Mouse (Mus musculus) layer of hippocampus, postnatal 36 days (tissue): Measurements from ENCODE around the gene Kcnk7. TPM values are rescaled to one million over a fixed set of nuclear protein-coding genes. Genes with fewer than 3 reads are reported as not detected.
"Not testable (repeated sequence)": the region's sequence is repeated elsewhere in the genome, so short reads cannot be mapped to it uniquely, and the experiment has no call there.

Experiments
- DNase-seq, 2 experiments: peaks; one replicate each; pipeline ENCODE4 v3.0.0; 2022
- total RNA-seq, 2 experiments: library from RNA; stranded (reverse); gene quantifications; 2 replicates each; pipeline ENCODE4 v1.2.3; 2021

Kcnk7 gene
- not detected for total RNA-seq

DNA sequence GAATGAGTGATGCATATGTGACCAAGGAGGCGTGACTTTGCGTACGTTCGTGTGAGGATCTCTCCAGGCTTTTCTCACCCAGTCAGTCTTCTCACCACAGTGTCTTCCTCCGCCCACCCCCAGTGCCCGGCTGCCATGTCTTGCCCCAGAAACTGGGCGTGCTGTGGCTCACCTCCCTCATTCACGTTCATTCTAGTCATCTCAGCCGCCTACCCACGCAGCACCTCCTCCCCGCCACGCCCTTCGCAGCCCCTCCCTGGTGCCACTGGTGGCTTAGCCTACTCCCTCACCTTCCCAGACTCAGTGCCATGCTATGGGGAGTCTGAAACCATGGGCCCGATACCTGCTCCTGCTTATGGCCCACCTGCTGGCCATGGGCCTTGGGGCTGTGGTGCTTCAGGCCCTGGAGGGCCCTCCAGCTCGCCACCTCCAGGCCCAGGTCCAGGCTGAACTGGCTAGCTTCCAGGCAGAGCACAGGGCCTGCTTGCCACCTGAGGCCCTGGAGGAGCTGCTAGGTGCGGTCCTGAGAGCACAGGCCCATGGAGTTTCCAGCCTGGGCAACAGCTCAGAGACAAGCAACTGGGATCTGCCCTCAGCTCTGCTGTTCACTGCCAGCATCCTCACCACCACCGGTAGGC lies at the start of gene Kcnk7:
Kcnk7 (plus strand) TSS at position 205 of the 638 bp plus-strand sequence.
- DNase-seq: no peak

DNA sequence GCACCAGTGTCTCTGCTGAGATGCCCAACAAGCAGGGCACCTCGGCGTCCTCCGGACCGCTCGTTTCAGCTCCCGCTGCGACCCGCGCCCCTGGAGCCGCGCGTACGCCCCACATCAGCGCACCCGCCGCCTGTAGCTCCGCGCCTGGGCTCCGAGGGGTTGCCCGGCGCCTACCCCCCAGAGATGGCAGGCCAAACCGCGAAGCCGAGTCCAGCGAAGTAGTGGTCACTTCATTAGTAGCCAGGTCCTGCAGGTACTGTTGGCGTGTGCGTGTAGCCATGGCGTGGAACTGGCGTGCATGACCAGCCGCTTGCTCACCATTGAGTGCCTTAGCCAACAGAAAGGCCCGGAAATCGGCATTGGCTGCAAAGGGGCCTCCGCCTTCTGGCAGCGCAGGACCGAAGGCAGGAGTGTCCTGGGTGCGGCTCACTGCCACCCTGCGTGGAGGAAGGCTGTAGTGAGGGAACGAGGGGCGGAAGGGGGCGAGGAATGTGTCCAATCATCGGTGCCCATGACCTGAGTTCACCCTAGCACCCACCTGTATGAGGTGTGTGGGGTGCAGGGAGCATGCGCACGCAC lies 49.4 kb upstream of the Kcnk7 start:
- no peak for DNase-seq

DNA sequence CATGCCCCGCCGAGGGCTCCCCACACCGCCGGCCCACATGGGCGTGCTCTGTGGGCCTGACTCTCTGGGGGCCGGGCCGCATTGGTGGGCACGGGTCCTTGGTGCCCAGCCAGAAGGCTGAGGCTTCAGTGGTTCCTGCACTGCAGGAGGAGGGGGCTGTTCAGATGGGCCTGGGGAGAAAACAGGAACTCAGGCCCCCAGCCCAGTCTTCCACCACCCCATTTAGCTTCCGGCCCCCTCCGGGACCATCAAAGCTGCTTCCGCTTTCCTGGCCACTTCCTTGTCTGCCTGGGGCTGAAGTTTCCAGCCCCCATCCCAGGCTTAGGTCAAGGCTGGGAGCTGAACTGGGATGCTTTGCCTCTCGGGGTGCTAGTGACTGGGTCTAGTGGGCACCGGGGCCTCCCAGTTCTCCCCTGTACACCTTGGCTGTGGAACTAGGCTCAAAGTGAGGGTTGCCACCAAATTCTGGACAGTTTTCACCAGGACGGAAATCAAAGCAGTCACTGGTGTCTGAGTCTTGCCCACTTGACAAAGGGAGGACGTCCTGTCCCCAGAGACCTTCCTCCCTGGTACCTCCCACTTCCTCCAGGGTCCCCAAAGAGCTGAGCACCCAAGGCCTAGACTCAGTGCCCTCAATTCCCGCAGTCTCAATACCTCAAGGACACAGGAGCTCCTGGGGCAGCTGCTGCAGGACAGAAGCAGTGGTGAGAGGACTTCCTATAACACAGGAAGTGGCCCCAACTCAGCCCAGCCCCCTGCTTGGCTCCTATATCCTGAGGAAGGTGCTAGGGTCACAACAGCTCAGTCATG lies 43.0 kb upstream of the Kcnk7 start:
- no peak for DNase-seq

DNA sequence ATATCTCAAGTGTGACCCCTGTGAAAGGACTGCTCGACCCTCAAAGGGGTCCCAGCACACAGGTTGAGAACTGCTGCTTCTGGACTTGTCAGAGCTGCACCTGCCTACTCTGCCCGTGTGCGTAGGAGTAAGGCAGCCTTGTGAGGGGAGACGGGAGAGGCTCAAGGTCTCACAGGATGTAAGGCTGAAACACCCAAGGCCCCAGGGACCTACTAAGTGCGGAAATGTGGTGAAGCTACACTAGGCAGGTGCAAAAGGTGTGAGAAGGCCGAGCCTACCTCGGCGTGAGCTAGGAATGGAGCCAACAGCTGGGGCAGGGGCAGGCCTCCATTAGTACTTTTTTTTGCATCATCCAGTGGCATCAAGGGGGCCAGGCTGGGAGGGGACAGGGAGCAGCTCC lies 41.9 kb upstream of the Kcnk7 start:
- DNase-seq: no peak

DNA sequence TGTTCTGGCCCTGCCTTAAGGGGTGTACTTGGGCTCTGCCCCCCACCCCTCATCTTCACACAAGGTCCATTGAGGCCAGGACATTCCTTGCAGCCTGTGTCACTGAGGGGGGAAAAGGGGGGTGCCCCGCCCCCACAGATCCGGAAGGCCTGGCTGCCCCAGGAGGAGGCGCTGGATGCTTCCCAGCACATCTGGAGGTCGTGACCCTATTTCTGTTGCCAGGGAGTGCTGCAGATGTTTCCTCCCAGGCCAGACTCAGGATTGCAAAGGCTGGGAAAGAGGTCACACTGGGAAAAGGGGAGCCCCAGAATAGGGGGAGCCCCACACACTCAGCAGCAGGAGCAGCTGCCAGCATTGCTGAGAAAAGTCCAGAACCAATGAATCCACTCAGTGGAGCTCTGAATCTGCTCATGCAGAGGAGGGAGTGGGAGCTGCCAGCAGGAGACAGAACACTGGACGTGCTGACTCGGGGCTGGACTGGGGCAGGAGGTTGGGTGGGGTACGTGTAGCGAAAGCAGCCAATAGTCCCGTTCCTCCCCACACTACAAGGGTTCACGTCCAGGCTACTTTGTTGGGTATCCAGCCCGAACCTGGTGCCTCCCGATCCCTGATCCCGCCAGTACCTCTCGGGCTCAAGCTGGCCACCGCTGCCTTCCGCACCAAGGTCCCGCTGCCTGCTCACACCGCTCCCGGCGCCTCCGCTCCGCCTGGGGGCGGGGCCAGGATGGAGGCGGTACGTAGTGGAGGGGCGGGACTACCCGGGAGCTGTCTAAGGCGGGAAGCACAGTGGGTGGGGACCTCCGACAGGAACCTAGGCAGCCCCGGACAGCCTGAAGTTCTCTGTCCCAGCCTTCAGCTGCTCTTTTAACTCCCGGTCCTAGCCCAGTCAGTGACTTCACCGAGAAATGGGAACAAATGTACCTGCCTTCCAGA lies 40.9 kb upstream of the Kcnk7 start, which contains the start of gene Sipa1:
Sipa1 (minus strand) TSS at position 727 of the 933 bp plus-strand sequence.
- DNase-seq: peak; percentile 73 to 76

DNA sequence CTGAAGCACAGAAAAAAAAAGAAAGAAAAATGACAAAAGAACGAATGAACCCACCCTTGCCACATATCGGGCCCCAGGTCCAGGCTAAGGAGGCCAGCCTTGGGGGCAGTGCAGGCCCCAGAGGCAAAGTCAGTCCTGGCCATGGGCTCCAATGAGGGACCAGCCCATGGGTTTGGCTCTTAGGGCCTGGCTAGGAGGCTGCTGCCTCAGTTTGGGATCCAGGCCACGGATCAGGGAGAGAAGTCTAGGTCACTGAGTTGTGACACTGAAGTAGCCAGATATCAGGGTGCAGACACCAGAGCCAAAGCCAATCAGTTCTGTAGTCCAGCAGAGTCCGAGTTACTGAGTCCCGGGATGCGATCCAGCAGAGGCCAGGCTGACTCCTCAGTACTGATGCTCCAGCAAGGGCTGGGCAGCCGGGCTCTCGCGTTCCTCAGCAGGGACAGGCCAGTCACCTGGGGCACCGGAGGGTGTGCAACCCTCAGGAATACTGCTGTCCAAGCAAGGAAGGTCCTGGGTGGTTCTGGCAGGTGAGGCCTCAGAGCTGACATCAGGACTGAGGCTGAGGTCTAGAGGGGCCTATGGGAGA lies 39.4 kb upstream of the Kcnk7 start:
- no peak for DNase-seq

DNA sequence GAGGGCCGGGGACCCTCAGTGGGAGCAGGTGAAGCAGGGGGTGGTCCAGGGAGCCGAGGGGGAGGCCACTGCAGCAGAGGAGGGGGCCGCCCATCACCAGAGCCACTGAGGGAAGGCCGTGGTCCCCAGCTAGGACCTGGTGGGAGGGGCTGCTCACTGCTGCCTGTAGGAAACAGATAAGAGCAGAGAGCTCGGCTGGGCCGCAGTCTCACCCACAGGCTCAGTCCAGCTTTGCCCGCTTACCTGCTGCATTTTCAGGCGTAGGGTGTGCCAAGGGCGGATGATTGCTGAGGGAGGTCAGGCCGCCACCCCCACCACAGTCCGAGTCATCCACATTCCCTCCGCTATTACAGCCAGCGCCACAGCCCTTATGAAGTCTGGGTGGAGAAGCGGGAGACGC lies 38.7 kb upstream of the Kcnk7 start:
- DNase-seq: no peak

DNA sequence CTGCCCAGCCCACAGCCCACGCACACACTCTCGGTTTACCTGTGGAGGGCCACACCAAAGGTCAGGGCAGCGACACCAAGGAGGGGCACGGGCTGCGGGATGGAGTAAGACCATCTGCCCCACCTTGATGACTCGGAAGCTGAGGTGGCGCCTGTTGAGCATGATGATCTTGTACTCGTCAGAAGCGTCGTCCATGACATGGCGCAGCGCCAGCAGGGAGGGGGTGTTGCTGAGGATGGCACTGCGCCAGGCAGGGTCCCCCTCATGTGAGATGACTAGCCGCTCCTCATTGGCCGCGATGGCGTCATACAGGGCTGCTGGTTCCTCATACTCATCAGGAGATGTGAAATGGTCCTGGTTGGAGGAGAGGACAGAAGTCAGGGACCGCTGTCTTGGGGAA lies 37.8 kb upstream of the Kcnk7 start:
- DNase-seq: no peak

DNA sequence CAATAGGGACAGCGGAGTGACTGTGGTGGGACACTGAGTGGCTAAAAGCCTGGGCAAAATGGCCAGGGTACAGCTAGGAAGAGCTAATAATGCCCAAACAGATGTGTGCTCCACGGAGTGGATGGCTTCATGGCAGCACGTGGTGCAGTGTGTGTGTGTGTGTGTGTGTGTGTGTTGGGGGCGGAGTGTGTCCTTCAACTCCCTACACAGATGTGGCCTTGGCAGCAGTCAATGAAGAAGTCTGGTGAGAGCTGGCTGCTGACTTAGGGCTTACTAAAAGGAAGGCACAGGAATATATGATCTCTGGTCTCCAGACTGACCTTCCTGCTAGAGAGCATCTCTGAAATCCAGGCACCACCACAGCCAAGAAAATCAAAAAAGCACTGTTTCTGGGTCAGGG lies 35.8 kb upstream of the Kcnk7 start:
- no peak for DNase-seq

DNA sequence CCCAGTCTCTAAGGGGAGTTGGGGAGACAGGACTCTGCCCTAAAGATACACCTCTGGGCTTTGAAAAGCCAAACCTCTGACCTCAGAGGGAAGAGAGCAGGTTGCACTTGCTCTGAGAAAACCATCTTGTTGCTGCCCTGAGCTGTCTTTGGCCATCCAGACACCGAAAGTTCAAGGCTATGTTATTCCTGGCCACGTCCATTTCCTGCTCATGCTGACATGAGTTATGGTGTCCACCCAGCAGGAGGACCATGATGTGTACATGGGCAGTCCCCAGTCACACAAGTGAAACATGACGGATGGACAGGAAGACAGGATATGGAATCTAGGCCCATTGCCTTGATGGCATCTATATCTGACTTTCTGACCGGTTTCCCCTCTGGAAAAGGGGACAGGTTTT lies 23.7 kb upstream of the Kcnk7 start:
- no peak for DNase-seq

DNA sequence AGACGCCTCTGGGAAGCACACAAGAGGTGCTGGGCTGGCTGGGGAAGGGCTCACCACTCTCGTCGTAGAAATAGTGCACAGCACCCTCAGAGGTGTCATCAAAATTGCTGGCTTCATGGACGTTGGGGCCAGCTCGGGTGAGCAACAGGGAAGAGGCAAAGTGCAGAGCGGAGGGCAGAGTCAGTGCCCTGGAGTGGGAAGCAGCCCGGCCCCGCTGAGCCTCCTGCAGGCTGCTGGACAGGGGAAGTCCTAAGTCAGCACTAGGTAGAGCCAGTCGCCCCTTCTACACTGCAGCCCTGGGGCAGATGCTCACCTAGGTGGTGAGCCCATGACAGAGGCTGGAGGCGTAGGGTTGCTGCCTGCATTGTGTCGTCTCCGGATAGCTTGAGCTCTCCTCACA lies 19.9 kb upstream of the Kcnk7 start:
- no peak for DNase-seq

DNA sequence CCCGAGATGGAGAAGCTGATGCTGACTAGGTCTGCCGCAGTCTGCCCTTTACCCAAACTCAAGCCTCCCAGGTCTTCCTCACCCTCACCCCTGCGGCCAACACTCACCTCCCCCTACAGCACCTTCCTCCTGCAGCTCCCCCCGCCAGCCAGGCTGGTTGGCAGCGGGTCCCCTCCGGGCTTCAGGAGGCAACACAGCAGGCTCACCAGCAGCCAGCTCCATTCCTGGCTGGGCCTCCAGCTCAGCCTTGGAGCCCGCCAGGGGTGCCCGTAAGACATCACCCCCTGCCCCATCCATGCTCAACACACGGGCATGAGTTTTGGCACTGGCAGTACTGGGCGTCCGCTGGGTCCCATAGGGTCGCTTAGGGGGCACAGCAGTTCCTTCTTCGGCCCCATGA lies 19.2 kb upstream of the Kcnk7 start:
- DNase-seq: no peak

DNA sequence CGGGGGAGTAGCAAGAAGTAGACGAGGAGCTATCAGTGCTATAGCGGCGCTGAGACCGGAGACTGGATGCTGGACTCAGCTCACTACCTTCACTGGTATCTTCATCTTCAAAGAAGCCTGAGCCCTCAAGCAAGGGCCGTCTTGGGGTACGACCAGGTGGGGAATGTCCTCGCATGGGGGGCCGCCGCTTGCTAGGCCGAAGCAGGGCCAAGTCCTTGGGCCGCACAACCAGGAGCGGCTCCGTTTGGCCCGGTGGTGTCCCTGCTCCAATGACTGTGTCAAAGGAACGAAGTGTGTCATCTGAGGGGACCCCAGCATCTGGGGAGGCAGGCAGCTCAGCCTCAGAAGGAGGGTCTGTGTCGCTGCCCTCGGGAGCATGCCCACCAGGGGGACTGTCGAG lies 18.7 kb upstream of the Kcnk7 start:
- no peak for DNase-seq

DNA sequence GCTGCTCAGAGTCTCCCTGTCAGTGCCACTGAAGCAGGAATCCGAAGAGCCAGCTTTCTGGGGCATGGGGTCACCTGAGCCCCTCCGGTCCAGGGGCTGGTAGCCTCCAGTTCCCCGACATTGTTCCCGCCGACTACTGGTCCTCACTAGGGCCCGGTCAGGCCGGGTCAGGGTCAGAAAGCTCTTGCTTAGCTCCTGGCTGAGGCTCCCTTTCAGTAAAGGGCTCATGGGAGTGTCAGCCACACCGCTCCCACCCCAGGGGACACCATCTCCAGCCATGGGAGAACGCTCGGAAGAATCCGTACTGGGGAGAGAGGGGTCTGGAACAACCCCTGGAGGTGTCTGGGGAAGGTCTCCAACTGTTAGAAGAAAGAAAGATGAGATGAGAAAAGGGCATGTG lies 18.3 kb upstream of the Kcnk7 start:
- DNase-seq: no peak

DNA sequence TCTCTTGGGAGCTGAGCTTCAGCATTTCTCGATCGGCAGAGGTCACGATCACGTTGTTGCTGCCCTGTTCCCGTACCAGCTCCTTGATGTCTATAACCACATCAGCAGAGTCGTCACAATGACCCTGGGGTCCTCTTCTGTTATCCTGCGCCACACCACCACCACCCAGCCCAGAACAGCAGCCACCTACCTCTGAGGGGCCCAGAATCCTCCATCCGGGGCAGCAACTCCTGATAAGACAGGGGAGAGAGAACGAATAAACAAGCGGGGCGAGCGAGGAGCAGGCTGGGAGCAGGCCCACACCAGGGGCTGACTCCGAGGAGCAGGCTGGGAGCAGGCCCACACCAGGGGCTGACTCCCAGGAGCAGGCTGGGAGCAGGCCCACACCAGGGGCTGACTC lies 17.7 kb upstream of the Kcnk7 start:
- DNase-seq: no peak

DNA sequence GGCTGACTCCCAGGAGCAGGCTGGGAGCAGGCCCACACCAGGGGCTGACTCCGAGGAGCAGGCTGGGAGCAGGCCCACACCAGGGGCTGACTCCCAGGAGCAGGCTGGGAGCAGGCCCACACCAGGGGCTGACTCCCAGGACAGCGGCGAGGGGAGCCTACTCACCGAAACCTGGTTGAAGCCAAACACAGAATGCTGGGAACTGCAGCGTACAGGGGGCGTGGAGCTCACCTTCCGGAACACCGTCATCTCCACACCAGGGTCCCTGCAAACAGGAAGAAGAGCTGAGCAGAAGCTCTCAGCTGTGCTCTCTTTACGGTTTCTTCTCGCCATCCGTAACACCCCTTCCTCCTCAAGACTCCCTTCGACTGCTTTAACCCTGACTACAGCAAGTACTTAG lies 17.2 kb upstream of the Kcnk7 start:
- not testable (repeated sequence) for DNase-seq

DNA sequence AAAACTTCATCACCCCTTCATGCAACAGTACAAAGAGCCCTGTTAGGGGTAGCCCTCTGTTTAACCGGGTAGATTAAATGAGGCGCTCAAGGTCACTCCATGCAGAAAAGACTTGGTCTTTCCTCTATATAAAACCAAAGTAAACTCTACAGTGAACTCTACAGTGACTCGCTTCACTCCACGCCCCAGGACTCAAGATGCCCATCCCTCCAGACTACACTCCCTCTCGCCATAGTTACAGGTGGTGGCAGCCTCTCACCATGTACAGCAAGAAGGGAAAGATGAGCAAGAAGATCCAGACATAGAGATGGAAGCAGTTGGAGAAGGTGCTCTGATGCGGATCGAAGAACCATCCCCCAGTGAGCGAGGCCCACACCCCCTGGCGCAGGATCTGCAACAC lies 16.4 kb upstream of the Kcnk7 start:
- no peak for DNase-seq

DNA sequence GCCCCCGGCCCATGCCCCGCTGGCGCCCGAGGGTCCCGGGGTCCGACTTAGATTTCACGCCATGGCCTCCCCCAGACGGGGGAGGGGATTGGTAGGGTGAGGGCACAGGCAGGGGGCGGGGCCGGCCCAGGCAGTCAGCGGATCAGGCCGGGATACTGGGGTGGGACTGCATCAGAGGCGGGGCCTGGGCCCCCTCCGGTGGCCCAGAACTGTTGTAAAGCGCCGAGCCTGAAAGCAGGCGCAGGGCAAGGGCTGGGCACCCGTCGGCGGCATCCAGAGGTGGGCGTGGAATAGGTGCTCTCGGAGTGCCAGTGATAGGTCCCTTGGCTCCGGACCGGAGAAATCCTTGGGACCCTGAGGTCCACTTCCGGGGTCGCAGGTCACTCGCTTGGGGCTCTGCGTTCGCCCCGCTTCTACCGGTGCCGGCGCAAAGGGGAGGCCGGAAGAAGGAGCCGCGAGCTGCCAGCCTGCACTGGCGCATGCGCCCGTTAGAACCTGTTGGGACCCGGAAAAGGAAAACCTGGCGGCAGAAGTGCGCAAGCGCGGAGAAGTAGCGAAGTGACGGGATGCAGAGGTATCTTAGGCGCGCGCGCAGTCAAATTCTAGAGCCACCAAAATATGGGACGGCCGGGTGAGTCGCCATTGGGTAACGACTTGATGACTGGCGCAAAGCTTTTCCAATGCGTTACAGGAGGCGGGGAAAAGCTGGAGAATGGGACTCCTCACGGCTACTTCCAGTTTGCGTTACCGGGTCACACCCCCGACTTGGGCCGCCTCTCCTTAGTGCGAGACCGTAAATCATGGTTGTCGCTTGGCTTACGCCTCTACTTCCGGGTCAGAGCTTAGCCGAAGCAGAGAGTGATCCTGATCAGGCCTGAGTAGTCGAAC lies 15.7 kb upstream of the Kcnk7 start, which contains the start of the genes Map3k11 and Pcnx3:
Map3k11 (plus strand) TSS at position 543 of the 888 bp plus-strand sequence.
Pcnx3 (minus strand) TSS at position 709 of the 888 bp plus-strand sequence.
- peak; percentile 97 to 98 for DNase-seq

DNA sequence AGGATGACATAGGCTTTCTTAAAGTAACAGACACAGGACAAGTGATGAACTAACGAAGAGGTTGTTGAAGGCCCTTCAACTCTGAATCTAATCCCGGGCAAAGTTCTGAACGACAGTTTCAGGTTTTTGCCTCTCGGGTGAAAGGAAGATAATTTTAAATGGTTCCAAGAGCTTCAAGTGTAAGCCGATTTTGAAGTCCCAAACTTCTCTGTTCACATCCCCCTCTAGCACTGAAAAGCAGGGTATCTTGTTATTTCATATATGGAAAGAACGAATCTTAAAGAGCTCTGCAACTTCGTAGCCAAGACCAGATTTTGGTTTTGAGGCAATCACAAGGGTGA lies 15.1 kb upstream of the Kcnk7 start:
- no peak for DNase-seq

DNA sequence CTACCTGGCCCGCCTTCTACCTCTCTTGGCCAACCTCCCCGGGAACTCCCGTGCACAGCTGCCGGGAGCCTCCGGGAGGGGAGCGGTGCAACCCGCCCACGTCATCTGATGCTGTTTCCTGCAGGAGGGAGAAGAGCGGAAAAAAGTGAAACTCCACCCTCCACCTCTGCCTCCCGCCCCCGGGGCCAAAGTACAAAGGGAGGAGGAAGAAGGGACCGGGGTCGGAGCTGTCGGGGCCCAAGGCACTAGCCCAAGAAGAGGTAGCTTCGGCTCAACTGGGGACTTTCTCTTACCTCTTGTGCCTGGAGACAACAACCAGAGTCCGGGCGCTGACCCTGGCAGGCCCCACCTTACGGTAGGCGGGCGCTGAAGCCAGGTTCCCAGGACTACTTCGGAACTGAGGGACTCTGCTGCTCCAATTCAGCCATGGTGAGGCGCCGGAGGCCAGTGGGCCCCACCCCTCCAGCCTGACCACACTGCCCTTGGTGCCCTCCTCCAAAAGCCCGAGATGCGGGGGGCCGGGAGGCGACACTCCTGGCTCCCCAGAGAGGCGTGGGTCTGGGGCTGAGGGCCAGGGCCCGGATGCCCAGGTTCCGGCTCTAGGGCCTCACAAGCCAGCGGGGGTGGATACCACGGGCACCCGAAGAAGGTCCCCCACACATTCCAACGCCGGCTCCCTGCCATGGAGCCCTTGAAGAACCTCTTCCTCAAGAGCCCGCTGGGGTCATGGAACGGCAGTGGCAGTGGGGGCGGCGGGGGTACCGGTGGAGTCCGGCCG lies 14.4 kb upstream of the Kcnk7 start:
- peak; percentile 68 to 74 for DNase-seq
